Mouse (Mus musculus) neural tube, embryonic 11.5 days (tissue): ENCODE results near the gene Zscan26. TPM values are rescaled to one million over a fixed set of nuclear protein-coding genes. Genes with fewer than 3 reads are reported as not detected.

Experiments used
- ATAC-seq: fragments of 200-750 bp; cut with Nextera tagmentation; 2 replicates; pipeline ENCODE4 v1.8.0; 2017; ENCODE audit warnings: moderate number of reproducible peaks, mild to moderate bottlenecking, moderate TSS enrichment, moderate library complexity; ENCODE audit not compliant: insufficient read depth, low FRiP score, low TSS enrichment
- DNase-seq: peaks from one replicate; pipeline ENCODE4 v3.0.0-alpha.2; 2015; ENCODE audit warnings: low spot score
- H3K27ac ChIP-seq: fragments of 300-500 bp; sonication (generic); 2 replicates; pipeline ENCODE4 v1.5.1; 2014; ENCODE audit warnings: low read depth, mild to moderate bottlenecking, low read length
- H3K27me3 ChIP-seq: fragments of 300-500 bp; sonication (generic); 2 replicates; pipeline ENCODE4 v1.6.1; 2014; ENCODE audit warnings: mild to moderate bottlenecking, low read length, mixed read lengths; ENCODE audit not compliant: control insufficient read depth, insufficient read depth
- H3K36me3 ChIP-seq: fragments of 300-500 bp; sonication (generic); 2 replicates; pipeline ENCODE4 v1.6.1; 2014; ENCODE audit warnings: mild to moderate bottlenecking, low read length, moderate library complexity, mixed read lengths; ENCODE audit not compliant: control insufficient read depth, insufficient read depth
- H3K4me1 ChIP-seq: fragments of 300-500 bp; sonication (generic); 2 replicates; pipeline ENCODE4 v1.6.1; 2014; ENCODE audit warnings: low read length, mixed read lengths; ENCODE audit not compliant: control insufficient read depth, insufficient read depth
- H3K4me2 ChIP-seq: fragments of 300-500 bp; sonication (generic); 2 replicates; pipeline ENCODE4 v1.6.1; 2014; ENCODE audit warnings: low read depth, mild to moderate bottlenecking, moderate library complexity
- H3K4me3 ChIP-seq: fragments of 300-500 bp; sonication (generic); 2 replicates; pipeline ENCODE4 v1.5.1; 2014; ENCODE audit warnings: low read depth, low read length
- H3K9ac ChIP-seq: fragments of 300-500 bp; sonication (generic); 2 replicates; pipeline ENCODE4 v1.6.1; 2014; ENCODE audit warnings: mild to moderate bottlenecking, low read length
- H3K9me3 ChIP-seq: fragments of 300-500 bp; sonication (generic); 2 replicates; pipeline ENCODE4 v1.6.1; 2016; ENCODE audit warnings: low read length; ENCODE audit not compliant: control insufficient read depth
- WGBS: fragments of 180-500 bp; shearing (Covaris S2); extraction: QIAGEN DNeasy Blood & Tissue Kit; methylation state at CpG from one replicate; pipeline ENCODE4 v1.1.7; 2014; 5-methylcytosine and 5-hydroxymethylcytosine counted together
- polyA plus RNA-seq: library from polyadenylated mRNA; unstranded; fragments of >200 nt; fragmentation: Nextera tagmentation; extraction: Ambion mirVana; gene quantifications from 2 replicates; pipeline ENCODE4 v1.2.1, GENCODE M21; 2014

Gene Zscan26
- polyA plus RNA-seq, 1 experiment from 2014 or later: 14.9 TPM

DNA sequence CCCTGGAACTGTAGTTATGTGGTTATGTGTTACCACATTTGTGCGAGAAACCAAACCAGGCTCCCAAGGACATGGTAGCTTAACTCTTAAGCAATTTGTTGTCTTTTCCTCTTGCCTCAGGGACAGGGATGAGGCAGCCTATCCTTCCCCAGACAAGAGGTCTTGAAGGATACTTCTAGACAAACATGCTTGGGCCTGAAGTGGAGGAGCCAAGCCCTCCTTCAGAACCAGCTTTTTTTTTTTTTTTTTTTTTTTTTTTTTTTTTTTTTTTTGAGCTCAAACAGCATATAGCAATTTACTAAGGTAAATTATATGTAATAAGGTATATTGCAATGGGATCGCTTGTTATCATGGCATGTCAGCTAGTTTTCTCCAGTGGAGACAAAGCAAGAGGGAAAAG, 37.8 kb downstream of the Zscan26 start:
- DNase-seq: no peak
- Histone ChIP-seq H3K36me3 (no peaks in the 10 kb centered on the region), H3K9ac (no peak overlapping the region), H3K4me3 (no peak overlapping the region), H3K27me3 (no peaks in the 10 kb centered on the region), H3K27ac (no peak overlapping the region), H3K9me3 (no peaks in the 10 kb centered on the region), H3K4me1 (no peaks in the 10 kb centered on the region), H3K4me2 (no peak overlapping the region)
- 90% methylated on average over 2 of the region's 2 CpGs for WGBS
- ATAC-seq: no peak

GRCm38 (mm10) chr13:21415266-21415665, 38.3 kb downstream of the Zscan26 start:
- no peaks in the 10 kb centered on the region for H3K27me3 ChIP-seq

DNA sequence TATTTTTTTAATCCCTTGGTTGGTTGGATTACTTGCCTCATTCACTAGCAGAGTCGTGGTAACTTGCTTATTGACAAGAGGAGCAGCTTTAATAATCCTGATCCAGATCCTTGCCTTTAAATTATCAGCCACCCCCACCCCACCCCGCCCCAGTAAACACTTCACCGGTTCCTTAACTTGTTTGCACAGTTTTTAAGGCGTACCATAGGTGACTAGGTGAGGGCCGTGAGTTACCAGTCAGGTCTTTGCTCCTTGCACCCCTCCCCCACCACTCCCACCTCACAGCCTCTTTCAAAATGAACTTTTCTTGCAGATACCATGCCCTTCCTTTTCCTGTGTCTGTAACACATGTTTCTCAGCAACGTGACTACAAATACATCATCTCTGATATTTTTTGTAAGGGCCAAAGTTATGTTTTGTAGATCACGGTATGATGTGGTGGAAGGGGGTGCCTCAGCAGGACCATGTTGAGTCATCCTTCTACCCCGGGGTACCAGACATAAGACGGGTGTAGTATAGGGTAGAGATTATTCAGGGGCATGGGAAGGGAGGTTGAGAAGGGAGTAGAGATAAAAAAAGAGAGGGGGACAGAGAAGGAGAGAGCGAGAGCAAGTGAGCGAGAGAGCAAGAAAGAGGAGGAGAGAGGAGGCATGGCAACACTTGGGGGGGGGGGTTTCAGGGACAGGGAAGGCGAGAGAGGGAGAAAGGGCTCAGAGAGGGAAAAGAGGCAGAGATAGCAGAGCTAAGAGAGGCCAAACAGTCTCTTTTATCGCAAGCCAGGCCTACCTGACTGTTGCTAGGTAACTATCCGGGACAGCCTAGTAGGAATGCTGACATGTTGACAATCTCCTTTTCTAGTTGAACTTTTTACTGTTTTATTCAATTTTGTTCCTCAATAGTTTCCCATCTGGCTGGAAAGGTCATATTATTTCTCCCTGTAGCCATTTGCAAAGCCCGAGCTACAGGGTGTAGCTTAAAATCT, 39.0 kb downstream of the Zscan26 start:
- Histone ChIP-seq H3K36me3 (no peaks in the 10 kb centered on the region), H3K9me3 (no peaks in the 10 kb centered on the region), H3K4me3 (no peak overlapping the region), H3K9ac (no peak overlapping the region), H3K4me1 (no peaks in the 10 kb centered on the region), H3K27ac (no peak overlapping the region), H3K27me3 (no peaks in the 10 kb centered on the region), H3K4me2 (no peak overlapping the region)
- 75% methylated on average over 14 of the region's 15 CpGs for WGBS
- DNase-seq (no peak), ATAC-seq (no peak)

More at GRCm38 (mm10) chr13:21415266-21415665, 38.3 kb downstream of the Zscan26 start:
- ATAC-seq: no peak
- Histone ChIP-seq H3K4me2 (no peak overlapping the region), H3K27ac (no peak overlapping the region), H3K9me3 (no peaks in the 10 kb centered on the region), H3K4me3 (no peak overlapping the region), H3K36me3 (no peaks in the 10 kb centered on the region), H3K4me1 (no peaks in the 10 kb centered on the region), H3K9ac (no peak overlapping the region)
- no peak for DNase-seq
- WGBS: 89% methylated on average over 4 of the region's 4 CpGs

DNA sequence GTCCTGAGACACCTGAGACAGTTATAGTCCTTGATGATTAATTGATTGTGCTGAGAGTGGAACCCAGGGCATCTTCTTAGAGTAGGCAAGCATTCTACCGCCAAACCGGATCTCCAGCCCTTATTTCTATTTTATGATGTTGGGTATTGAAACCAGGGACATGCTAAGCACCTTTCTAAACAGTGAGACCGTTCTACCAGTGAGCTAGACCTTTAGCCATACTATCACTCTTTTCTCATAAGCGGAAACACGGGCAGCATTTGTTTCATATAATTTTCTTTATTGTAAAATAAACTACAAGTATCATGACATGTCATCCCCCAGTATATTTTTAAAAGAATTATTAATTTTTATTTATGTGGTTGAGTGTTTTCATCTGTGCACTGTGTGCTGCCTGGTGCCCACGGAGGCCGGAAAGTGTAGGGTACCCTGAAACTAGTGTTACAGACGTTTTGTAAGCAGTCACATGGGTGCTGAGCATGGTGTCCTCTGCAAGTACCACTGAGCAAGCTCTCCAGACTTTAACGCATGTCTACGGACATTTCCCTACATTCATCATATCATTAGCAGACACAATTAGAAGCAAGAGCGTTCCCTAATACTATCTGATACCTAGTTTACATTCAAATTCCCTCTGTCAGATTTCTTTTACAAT, 44.6 kb downstream of the Zscan26 start:
- H3K9me3 ChIP-seq: no peaks in the 10 kb centered on the region
- no peak overlapping the region for H3K27ac ChIP-seq
- peak overlapping the region; percentile 37 for H3K4me3 ChIP-seq
- DNase-seq (no peak), ATAC-seq (no peak; the same call in none of the 2 replicates)
- H3K9ac ChIP-seq: peak overlapping the region; percentile 51
- no peaks in the 10 kb centered on the region for H3K36me3 ChIP-seq
- no peaks in the 10 kb centered on the region for H3K27me3 ChIP-seq
- H3K4me2 ChIP-seq: peak overlapping the region; percentile 62
- WGBS: 55% methylated on average over 11 of the region's 11 CpGs
- no peaks in the 10 kb centered on the region for H3K4me1 ChIP-seq

DNA sequence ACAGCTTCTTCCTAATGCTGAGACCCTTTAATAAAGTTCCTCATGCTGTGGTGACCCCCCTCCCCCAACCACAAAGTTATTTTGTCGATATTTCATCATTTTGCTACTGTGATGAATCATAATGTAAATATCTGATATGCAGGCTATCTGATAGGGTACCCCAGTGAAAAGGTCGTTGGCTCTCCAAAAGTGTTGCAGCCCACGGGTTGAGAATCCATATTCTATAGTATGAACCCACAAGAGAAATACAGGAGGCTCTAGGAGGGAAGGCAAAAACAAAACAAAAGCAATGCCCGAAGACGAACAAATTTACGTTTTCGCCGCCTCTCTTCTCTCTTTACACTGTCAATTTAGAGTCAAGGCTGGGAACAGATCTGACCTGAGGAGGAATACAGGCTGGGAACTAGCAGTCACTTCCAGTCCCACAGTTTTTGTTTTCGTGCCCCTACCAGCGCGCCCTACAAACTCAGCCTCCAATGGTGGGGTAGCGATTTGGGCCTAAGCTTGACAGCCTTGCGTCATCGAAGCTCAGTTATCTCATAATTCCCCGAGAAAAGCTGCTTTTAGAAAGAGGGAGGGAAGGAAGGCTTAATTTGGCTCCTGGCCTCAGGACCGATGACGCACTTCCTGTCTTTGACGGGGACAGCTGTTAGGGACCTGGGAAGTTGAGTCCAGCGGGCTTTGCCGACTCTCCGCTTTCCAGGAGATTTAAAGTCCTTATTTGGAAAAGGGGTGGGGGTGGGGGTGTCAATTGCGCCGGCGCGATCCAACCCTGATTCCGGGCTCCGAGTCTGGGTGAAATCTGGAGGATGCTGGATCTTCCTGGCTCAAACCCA, 45.3 kb downstream of the Zscan26 start:
- Histone ChIP-seq H3K27me3 (no peaks in the 10 kb centered on the region), H3K4me1 (no peaks in the 10 kb centered on the region), H3K9ac (peak overlapping the region; percentile 51), H3K9me3 (no peaks in the 10 kb centered on the region), H3K36me3 (no peaks in the 10 kb centered on the region), H3K4me3 (peak overlapping the region; percentile 37), H3K27ac (no peak overlapping the region), H3K4me2 (peak overlapping the region; percentile 62)
- WGBS: 5% methylated on average over 27 of the region's 27 CpGs
- DNase-seq (peak; percentile 78), ATAC-seq (peak; percentile 84)

GRCm38 (mm10) chr13:21407341-21407740, 46.2 kb downstream of the Zscan26 start:
- Histone ChIP-seq H3K27ac (no peak overlapping the region), H3K4me2 (no peak overlapping the region), H3K27me3 (no peaks in the 10 kb centered on the region), H3K36me3 (no peaks in the 10 kb centered on the region), H3K9ac (no peak overlapping the region), H3K4me3 (no peak overlapping the region), H3K9me3 (no peaks in the 10 kb centered on the region), H3K4me1 (no peaks in the 10 kb centered on the region)
- DNase-seq (no peak), ATAC-seq (no peak)
- 80% methylated on average over 11 of the region's 11 CpGs for WGBS

DNA sequence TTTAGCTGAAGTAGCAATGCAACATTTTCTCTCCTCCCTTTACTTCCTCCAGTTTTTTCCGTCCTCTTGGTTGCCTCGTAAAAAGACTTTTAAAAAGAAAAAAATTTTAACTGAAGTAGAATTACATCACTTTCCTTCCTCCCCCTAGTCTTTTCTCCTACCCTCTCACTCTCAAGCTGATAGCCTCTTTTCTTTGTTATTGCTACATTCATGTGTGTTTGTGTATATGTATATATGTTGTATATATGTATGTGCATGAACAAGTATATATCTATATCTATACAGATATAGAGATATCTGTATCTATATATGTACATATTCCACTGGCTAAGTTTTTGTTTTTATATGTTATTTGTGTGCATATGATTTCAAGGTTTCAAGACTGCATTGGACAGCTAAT, 50.7 kb downstream of the Zscan26 start:
- ATAC-seq: 0 out of 2 replicates have a peak, but pooled peaks have one; percentile 51
- DNase-seq: no peak
- no peaks in the 10 kb centered on the region for H3K9me3 ChIP-seq

DNA sequence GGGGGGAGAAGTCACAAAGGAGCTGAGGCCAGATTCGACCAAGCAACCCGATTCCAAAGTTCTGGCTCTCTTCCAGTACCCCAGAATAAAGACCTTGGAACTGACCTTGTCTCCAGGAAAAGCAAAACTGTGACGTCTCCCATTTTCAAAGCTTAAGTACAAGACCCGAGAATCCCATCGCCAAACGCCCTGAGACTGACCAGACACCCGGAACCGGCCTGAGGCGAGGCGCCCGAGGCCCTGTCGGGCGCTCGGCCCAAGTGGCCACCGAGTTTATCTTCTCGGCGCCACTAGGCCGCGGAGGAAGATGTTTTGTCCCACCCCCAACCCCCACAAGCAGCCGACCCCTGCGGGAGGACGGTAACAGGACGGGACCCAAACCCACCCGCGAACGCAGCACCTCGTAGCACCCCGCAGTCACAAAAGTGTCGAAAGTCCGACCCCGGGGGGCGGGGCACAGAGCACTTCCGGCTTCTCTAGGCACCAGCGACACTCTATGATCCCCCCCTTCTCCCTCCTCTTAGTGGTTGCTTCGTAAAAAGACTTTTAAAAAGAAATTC, 51.2 kb downstream of the Zscan26 start, which contains the start of gene Zkscan3:
TSS of gene Zkscan3 (minus strand) at position 469 of the 560 bp plus-strand sequence.
- under 1% methylated on average over 35 of the region's 35 CpGs for WGBS
- Histone ChIP-seq H3K4me3 (peak within 1 kb of the TSS; percentile 76), H3K27ac (peak within 1 kb of the TSS; percentile 40; the same call in 1 of the 2 replicates)

More for the DNA sequence above, 50.7 kb downstream of the Zscan26 start:
- no peaks in the 10 kb centered on the region for H3K36me3 ChIP-seq
- no peaks in the 10 kb centered on the region for H3K27me3 ChIP-seq
- 0 out of 2 replicates have a peak, but pooled peaks cover 2% of the 10 kb centered on the region for H3K4me1 ChIP-seq
- peak overlapping the region; percentile 86; the same call in 1 of the 2 replicates for H3K9ac ChIP-seq
- WGBS: 0% methylated on average over 2 of the region's 2 CpGs
- H3K4me3 ChIP-seq: peak overlapping the region; percentile 76
- H3K4me2 ChIP-seq: peak overlapping the region; percentile 55
- H3K27ac ChIP-seq: no peak overlapping the region

More for the DNA sequence above, 51.2 kb downstream of the Zscan26 start, which contains the start of gene Zkscan3:
- Histone ChIP-seq H3K4me2 (peak within 1 kb of the TSS; percentile 55), H3K9ac (peak within 1 kb of the TSS; percentile 86), H3K4me1 (0 out of 2 replicates have a peak, but pooled peaks cover 2% of the 10 kb centered on the region), H3K9me3 (no peaks in the 10 kb centered on the region), H3K36me3 (no peaks in the 10 kb centered on the region), H3K27me3 (no peaks in the 10 kb centered on the region)
- ATAC-seq (peak; percentile 94), DNase-seq (peak; percentile 88)
